Mouse (Mus musculus) forelimb bud, embryonic 11.5 days (tissue): ENCODE measurements around the gene Zfp661.
"Not testable (repeated sequence)": the region's sequence is repeated elsewhere in the genome, so short reads cannot be mapped to it uniquely, and the experiment has no call there.

ENCODE experiments used
- DNase-seq: peaks from one replicate; pipeline ENCODE4 v3.0.0-alpha.2; 2012; ENCODE audit warnings: low read depth, low spot score

The Zfp661 gene

DNA sequence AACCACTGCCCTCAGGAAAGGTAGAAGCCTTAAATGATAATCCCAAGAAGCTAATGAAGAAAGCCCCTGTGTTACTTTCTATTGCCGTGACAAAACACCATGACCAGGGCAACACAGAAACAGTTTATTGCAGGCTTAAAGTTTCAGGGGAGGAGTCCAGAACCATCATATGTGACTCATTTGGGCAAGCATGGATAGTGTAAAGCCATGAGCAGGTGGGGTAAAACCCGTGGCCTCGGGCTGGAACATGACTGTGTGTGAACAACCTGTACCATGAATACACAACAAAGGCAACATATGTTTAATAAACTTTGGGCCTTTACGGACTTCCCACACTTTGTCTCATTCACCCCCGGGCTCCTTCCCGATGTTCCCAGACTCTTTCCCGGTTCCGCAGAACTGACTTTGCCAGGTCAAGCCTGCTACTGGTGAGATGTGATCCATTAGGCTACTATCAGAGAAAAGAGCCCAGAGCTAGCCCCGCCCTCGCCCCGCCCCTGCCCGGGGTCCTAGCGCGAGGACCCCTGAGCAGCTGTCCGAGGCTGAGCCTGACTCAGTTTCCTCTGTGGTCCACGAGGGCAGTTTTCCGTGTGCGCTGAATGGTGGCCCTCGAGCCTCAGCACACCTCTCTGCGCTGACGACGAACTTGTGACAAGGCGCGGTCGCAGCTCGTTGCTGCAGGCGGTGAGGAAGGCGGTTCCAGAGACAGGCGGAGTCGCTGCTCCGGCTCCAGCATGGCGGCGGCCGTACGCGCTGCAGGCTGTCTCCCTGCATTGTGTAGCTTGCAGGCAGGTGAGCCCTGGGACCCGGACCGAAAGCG, at the start of gene Zfp661, which contains the start of gene Mrps5:
TSS of gene Zfp661 (minus strand) at position 401 of the 820 bp plus-strand sequence.
TSS of gene Mrps5 (plus strand) at position 529 of the 820 bp plus-strand sequence.
- DNase-seq = peak; percentile 69

GRCm38 (mm10) chr2:127635581-127635980, 48.7 kb upstream of the Zfp661 start:
- DNase-seq = no peak

DNA sequence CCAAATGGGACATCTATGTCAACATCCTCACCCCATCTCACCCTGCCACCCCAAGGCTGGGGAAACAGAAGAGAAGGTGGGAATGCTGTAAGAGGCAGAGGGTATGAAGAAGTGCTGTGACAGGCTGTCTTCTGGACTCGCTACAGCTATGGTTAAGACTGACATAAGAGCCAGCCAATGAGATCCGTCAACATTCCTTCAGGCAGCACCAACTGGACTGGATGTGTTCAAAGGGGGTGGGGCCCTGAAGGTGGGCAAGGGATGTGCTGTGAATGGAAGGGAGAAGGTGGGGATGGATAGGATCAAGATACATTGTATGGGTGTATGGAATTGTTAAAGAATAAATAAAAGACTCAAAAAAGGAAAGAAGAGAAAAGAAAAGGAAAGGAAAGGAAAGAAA, 45.7 kb upstream of the Zfp661 start:
- no peak for DNase-seq

GRCm38 (mm10) chr2:127627990-127628570, 41.2 kb upstream of the Zfp661 start:
- DNase-seq = no peak

- no peak for DNase-seq
Observed at GRCm38 (mm10) chr2:127627354-127627753, 40.5 kb upstream of the Zfp661 start.

- DNase-seq = no peak
Observed at GRCm38 (mm10) chr2:127625659-127626058, 38.8 kb upstream of the Zfp661 start.

DNA sequence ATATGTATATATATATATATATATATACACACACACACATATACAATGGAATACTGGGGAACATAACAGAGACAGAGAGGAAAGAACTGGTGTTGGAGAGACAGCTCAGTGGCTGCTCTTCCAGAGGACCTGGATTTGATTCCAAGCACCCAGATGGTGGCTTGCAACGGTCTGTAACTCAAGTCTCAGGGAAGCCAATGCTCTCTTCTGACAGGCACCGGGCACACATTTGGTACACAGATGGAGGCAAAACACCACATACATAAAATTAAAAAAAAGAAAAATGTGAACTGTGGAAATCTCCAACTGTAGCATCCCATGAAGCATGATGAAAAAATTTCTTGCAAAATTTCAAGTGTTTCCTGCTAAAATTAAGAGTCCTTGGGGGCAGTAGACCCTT, 37.9 kb upstream of the Zfp661 start:
- no peak for DNase-seq

DNA sequence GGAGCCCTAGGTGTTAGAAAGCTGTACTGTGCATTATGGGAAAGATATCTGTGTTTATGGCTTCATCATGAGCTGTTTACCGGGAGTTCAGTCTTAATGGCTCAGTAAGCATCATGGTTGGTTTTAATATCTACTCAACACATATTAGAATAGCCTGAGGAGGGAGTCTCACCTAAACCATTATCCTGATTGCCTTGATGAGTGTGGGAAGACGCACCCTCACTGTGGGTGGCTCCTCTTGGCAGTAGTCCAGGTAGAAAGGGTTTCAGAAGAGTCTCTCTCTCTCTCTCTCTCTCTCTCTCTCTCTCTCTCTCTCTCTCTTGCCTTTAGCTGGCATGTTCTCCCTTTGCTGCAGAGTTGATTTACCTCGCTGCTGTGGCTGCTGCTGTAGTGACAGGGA, 35.2 kb upstream of the Zfp661 start:
- DNase-seq = no peak

GRCm38 (mm10) chr2:127619311-127619710, 32.4 kb upstream of the Zfp661 start:
- no peak for DNase-seq

DNA sequence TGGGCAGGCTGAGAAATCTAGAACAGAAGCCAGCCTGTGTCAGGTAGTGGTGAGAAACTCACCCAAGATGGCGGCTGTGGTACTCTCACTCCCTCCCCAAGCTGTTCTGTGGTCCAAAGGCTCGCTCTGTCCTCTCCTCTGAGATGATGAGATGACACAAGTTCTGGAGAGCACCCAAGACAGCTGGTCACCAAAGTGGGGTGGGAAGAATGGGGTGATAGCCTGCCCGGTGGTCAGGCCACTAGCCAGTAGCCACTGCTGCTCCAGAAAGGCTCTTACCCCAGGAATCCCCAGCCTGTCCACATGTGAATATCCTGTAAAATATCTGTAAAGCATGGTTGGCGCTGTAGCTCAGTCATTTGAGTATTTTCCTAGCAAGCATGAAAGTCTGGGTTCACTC, 25.4 kb upstream of the Zfp661 start:
- no peak for DNase-seq

GRCm38 (mm10) chr2:127611386-127611785, 24.5 kb upstream of the Zfp661 start:
- no peak for DNase-seq

DNA sequence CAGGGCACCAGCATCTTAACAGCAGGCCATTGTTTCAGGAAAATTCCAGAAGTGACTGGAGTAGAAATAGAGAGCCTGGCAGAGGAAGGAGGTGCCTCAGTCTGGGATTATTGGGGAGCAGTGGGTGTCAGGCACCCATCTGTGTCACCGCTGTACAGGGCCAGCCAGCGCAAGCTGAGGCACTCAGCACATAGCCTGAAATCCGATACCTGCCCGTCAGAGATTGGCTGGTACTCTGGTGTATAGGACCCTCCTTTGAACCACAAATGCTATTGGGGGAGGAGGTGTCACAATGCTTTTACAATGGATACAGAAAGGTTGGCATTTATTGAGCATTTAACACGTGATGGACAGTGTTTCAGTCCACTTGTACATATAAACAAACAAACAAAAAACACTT, 22.1 kb upstream of the Zfp661 start:
- DNase-seq = peak; percentile 58

GRCm38 (mm10) chr2:127608234-127608633, 21.3 kb upstream of the Zfp661 start:
- DNase-seq = peak; percentile 54

DNA sequence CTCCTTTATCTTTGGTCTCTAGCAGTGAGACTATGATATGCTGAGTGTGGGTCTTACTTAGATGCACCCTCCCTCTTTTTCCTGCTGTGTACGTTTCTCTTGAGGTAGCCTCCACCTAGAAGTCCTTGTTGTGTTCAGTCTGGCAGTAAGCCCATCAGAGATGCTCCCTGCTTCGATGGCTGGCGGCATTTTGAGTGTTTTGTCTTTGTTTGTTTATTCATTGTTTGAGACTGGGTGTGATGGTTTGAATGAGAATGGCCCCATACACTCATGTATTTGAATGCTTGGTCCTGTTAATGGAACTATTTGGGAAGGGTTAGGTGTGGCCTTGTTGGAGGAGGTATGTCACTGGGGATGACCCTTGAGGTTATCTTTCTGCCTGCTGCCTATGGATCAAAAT, 18.3 kb upstream of the Zfp661 start:
- DNase-seq = no peak

DNA sequence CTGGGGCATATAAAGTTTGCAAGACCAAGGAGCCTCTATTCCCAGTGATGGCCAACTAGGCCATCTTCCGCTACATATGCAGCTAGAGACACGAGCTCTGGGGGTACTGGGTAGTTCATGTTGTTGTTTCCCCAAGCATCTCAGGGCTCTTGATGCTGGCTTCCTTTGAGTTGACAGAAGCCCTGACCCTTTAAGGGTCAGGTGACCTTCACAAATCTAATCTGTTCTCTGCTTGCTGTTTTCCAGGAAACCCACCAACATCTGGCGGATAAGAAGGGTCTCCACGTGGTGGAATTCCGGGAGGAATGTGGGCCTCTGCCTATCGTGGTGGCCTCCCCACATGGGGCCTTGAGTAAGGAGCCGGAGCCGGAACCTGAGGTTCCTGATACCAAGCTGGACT, 16.5 kb upstream of the Zfp661 start:
- not testable (repeated sequence) for DNase-seq

DNA sequence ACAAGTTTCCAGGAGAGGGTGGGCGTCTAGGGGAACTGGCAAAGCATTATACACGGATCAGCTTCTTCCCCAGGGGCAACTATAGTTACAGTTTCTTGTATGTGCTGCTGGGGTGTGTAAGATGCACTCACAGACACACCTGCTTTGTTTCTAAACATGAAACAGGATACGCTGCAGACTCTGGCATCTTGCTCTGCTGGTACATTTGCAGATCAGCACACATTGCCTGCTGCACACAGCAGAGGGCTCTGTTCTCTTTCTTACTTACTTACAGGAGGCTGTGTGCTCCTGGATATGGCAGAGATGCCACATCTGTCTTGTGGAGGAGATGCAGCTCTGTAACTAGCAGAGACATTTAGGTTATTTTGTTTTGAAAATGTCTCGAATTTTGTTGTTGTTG, 3.9 kb upstream of the Zfp661 start:
- DNase-seq = no peak

GRCm38 (mm10) chr2:127590204-127590603, 3.3 kb upstream of the Zfp661 start:
- no peak for DNase-seq

GRCm38 (mm10) chr2:127588897-127589296, 2.0 kb upstream of the Zfp661 start:
- DNase-seq = no peak

DNA sequence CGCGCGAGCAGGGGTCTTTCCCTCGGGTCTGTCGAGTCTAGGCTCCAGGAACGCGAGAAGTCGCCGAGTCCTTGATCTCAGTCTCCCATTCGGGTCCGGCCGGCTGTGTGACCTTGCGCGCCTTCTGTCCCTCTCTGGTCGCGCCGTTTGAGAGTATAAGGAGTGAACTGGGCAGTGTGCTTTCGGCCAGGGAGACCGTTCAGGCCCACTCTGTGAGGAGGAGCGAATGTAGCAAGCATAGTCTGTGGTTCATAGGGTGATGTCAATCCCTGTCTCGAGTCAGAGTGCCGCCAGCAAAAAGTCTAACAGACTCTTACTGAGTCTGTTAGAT, 585 bp upstream of the Zfp661 start:
- no peak for DNase-seq

- DNase-seq = peak; percentile 95
Observed at GRCm38 (mm10) chr2:127584436-127584858, 2.4 kb downstream of the Zfp661 start.

- DNase-seq = no peak
Observed at GRCm38 (mm10) chr2:127573322-127573721, 13.6 kb downstream of the Zfp661 start.

DNA sequence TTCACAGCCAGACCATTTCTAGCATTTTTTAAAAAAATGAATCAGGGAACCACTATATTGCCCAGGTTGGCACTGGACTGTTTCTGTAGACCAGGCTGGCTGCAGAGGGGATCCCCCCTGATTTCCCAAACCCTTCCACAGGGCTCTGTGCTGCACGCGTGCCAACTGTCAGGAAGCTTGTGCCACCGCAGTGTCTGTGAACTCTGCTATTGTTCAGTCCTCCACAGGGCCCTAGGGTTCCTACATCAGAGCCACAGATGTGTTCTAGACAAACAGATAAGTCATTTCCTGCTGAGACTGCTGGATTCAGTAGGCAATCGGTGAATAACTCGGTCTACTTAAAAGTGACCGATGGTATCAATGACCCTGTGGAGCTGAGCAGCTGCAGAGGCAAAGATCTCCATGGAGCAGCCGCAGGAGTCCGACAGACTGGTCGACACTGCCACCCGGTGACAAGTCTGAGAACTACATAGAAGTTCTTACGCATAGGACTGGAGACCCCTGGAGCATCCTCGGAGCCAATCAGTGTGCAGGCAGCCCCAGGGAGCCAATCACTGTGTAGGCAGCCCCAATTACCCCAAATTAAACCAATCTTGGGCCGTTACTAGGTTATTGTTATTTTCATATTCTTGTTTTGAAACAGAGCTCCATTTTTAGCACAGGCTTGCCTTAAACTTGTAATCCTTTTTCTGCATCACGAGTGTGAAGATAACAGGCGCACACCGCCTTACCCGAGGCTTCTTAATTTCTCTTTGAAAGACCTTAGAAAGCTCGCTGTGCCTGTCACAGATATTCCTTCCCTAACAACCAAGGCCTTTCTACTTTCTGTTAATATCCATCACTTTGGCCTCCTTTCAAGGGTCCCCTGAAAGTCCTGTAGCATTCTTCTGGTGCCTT, 27.6 kb downstream of the Zfp661 start:
- peak; percentile 94 for DNase-seq
